Mouse (Mus musculus): Measurements from ENCODE around the gene Lmtk3. TPM values are rescaled to one million over a fixed set of nuclear protein-coding genes. Genes with fewer than 3 reads are reported as not detected.

Lmtk3 gene
- polyA plus RNA-seq, 1 experiment from 2014 or later, result 32.3 TPM

- Histone ChIP-seq H3K9ac (replicated peaks; ENCODE audit: low read depth, low read length) (no peak overlapping the region), H3K27ac (ENCODE audit: low read depth, low read length) (no peak overlapping the region), H3K4me3 (ENCODE audit: low read depth, low read length) (no peak overlapping the region), H3K27me3 (ENCODE audit: control insufficient read depth, insufficient read depth, low read length) (no peaks in the 10 kb centered on the region), H3K4me2 (ENCODE audit: low read depth, low read length) (no peak overlapping the region), H3K36me3 (ENCODE audit: control insufficient read depth, insufficient read depth, low read length) (no peaks in the 10 kb centered on the region; the same call in 1 of the 2 replicates), H3K9me3 (ENCODE audit: control insufficient read depth, low read length) (no peaks in the 10 kb centered on the region), H3K4me1 (ENCODE audit: control insufficient read depth, insufficient read depth, low read length) (no peaks in the 10 kb centered on the region)
- ATAC-seq (ENCODE audit: low read depth), result no peak
- WGBS, result 13% methylated on average over 6 of the region's 6 CpGs
These were observed 65.0 kb downstream of the Lmtk3 start for GRCm38 (mm10) chr7:45848447-45849027.

GRCm38 (mm10) chr7:45850661-45851060 is 67.1 kb downstream of the Lmtk3 start:
- H3K4me3 ChIP-seq (ENCODE audit: low read depth, low read length), result no peak overlapping the region
- H3K36me3 ChIP-seq (ENCODE audit: control insufficient read depth, insufficient read depth, low read length), result no peaks in the 10 kb centered on the region; the same call in 1 of the 2 replicates
- ATAC-seq (ENCODE audit: low read depth), result no peak
- H3K9me3 ChIP-seq (ENCODE audit: control insufficient read depth, low read length), result no peaks in the 10 kb centered on the region
- H3K4me2 ChIP-seq (ENCODE audit: low read depth, low read length), result no peak overlapping the region
- no peak overlapping the region for H3K27ac ChIP-seq (ENCODE audit: low read depth, low read length)
- WGBS, result 77% methylated on average over 3 of the region's 3 CpGs
- H3K27me3 ChIP-seq (ENCODE audit: control insufficient read depth, insufficient read depth, low read length), result no peaks in the 10 kb centered on the region
- no peak overlapping the region for H3K9ac ChIP-seq (replicated peaks; ENCODE audit: low read depth, low read length)
- H3K4me1 ChIP-seq (ENCODE audit: control insufficient read depth, insufficient read depth, low read length), result no peaks in the 10 kb centered on the region

GRCm38 (mm10) chr7:45853089-45853488 is 69.6 kb downstream of the Lmtk3 start:
- Histone ChIP-seq H3K36me3 (ENCODE audit: control insufficient read depth, insufficient read depth, low read length) (no peaks in the 10 kb centered on the region; the same call in 1 of the 2 replicates), H3K9ac (replicated peaks; ENCODE audit: low read depth, low read length) (no peak overlapping the region), H3K9me3 (ENCODE audit: control insufficient read depth, low read length) (no peaks in the 10 kb centered on the region), H3K27ac (ENCODE audit: low read depth, low read length) (no peak overlapping the region), H3K4me2 (ENCODE audit: low read depth, low read length) (no peak overlapping the region), H3K4me3 (ENCODE audit: low read depth, low read length) (no peak overlapping the region), H3K4me1 (ENCODE audit: control insufficient read depth, insufficient read depth, low read length) (0 out of 2 replicates have a peak, but pooled peaks cover 6% of the 10 kb centered on the region), H3K27me3 (ENCODE audit: control insufficient read depth, insufficient read depth, low read length) (peaks cover 7% of the 10 kb centered on the region; the same call in 1 of the 2 replicates)
- no peak for ATAC-seq (ENCODE audit: low read depth)
- 78% methylated on average over 12 of the region's 12 CpGs for WGBS

Other genes with a start within 250 kb of the Lmtk3 start
- 0.40 and 0.60 TPM in 2 replicates for gene Hsd17b14, start 228.8 kb upstream of the Lmtk3 start, polyA plus RNA-seq (2014; fragmentation: Nextera tagmentation; extraction: Ambion mirVana)
- gene Bcat2, start 213.6 kb upstream of the Lmtk3 start, polyA plus RNA-seq (2014; fragmentation: Nextera tagmentation; extraction: Ambion mirVana), result 15.8 and 19.2 TPM in 2 replicates
- gene Fgf21, start 168.2 kb upstream of the Lmtk3 start, polyA plus RNA-seq (2014; fragmentation: Nextera tagmentation; extraction: Ambion mirVana), result not detected in 2 replicates
- gene Fut1, start 166.4 kb upstream of the Lmtk3 start, polyA plus RNA-seq (2014; fragmentation: Nextera tagmentation; extraction: Ambion mirVana), result not detected in 2 replicates
- gene Izumo1, start 161.9 kb upstream of the Lmtk3 start, polyA plus RNA-seq (2014; fragmentation: Nextera tagmentation; extraction: Ambion mirVana), result not detected in 2 replicates
- gene Rasip1, start 156.2 kb upstream of the Lmtk3 start, polyA plus RNA-seq (2014; fragmentation: Nextera tagmentation; extraction: Ambion mirVana), result 12.8 and 14.2 TPM in 2 replicates
- 2.6 and 3.0 TPM in 2 replicates for gene Mamstr, start 143.8 kb upstream of the Lmtk3 start, polyA plus RNA-seq (2014; fragmentation: Nextera tagmentation; extraction: Ambion mirVana)
- 0.15 and 0.51 TPM in 2 replicates for gene Fut2, start 117.3 kb upstream of the Lmtk3 start, polyA plus RNA-seq (2014; fragmentation: Nextera tagmentation; extraction: Ambion mirVana)
- gene Ntn5, start 99.7 kb upstream of the Lmtk3 start, polyA plus RNA-seq (2014; fragmentation: Nextera tagmentation; extraction: Ambion mirVana), result 1.8 TPM in 1 of 2 replicates, not detected in the other
- gene Sec1, start 89.3 kb upstream of the Lmtk3 start, polyA plus RNA-seq (2014; fragmentation: Nextera tagmentation; extraction: Ambion mirVana), result 0.13 and 0.54 TPM in 2 replicates
- gene Car11, start 83.9 kb upstream of the Lmtk3 start, polyA plus RNA-seq (2014; fragmentation: Nextera tagmentation; extraction: Ambion mirVana), result 31.9 and 32.8 TPM in 2 replicates
- gene Dbp, start 78.7 kb upstream of the Lmtk3 start, polyA plus RNA-seq (2014; fragmentation: Nextera tagmentation; extraction: Ambion mirVana), result 2.5 and 2.6 TPM in 2 replicates
- 603 and 609 TPM in 2 replicates for gene Rpl18, start 68.3 kb upstream of the Lmtk3 start, polyA plus RNA-seq (2014; fragmentation: Nextera tagmentation; extraction: Ambion mirVana)
- 15.6 and 19.1 TPM in 2 replicates for gene Sphk2, start 65.7 kb upstream of the Lmtk3 start, polyA plus RNA-seq (2014; fragmentation: Nextera tagmentation; extraction: Ambion mirVana)
- gene Fam83e, start 62.5 kb upstream of the Lmtk3 start, polyA plus RNA-seq (2014; fragmentation: Nextera tagmentation; extraction: Ambion mirVana), result 0.17 and 0.24 TPM in 2 replicates
- not detected in 2 replicates for gene Spaca4, start 57.9 kb upstream of the Lmtk3 start, polyA plus RNA-seq (2014; fragmentation: Nextera tagmentation; extraction: Ambion mirVana)
- gene Sult2b1, start 931 bp downstream of the Lmtk3 start, polyA plus RNA-seq (2014; fragmentation: Nextera tagmentation; extraction: Ambion mirVana), result 6.8 and 9.7 TPM in 2 replicates
- 223 and 266 TPM in 2 replicates for gene Cyth2, start 30.8 kb downstream of the Lmtk3 start, polyA plus RNA-seq (2014; fragmentation: Nextera tagmentation; extraction: Ambion mirVana)
- 1.1 and 1.3 TPM in 2 replicates for gene Kcnj14, start 41.0 kb downstream of the Lmtk3 start, polyA plus RNA-seq (2014; fragmentation: Nextera tagmentation; extraction: Ambion mirVana)
- gene Grwd1, start 47.2 kb downstream of the Lmtk3 start, polyA plus RNA-seq (2014; fragmentation: Nextera tagmentation; extraction: Ambion mirVana), result 39.0 and 40.5 TPM in 2 replicates
- gene Kdelr1, start 89.0 kb downstream of the Lmtk3 start, polyA plus RNA-seq (2014; fragmentation: Nextera tagmentation; extraction: Ambion mirVana), result 67.9 and 98.6 TPM in 2 replicates
- gene Grin2d, start 94.6 kb downstream of the Lmtk3 start, polyA plus RNA-seq (2014; fragmentation: Nextera tagmentation; extraction: Ambion mirVana), result 3.4 and 4.3 TPM in 2 replicates
- 0.37 TPM in 1 of 2 replicates, not detected in the other for gene Syngr4, start 113.0 kb downstream of the Lmtk3 start, polyA plus RNA-seq (2014; fragmentation: Nextera tagmentation; extraction: Ambion mirVana)
- 4.0 and 4.8 TPM in 2 replicates for gene Tmem143, start 113.2 kb downstream of the Lmtk3 start, polyA plus RNA-seq (2014; fragmentation: Nextera tagmentation; extraction: Ambion mirVana)
- gene Emp3, start 137.7 kb downstream of the Lmtk3 start, polyA plus RNA-seq (2014; fragmentation: Nextera tagmentation; extraction: Ambion mirVana), result 5.3 and 36.4 TPM in 2 replicates
- gene Ccdc114, start 140.3 kb downstream of the Lmtk3 start, polyA plus RNA-seq (2014; fragmentation: Nextera tagmentation; extraction: Ambion mirVana), result 3.8 and 4.0 TPM in 2 replicates
- gene Abcc6, start 246.6 kb downstream of the Lmtk3 start, polyA plus RNA-seq (2014; fragmentation: Nextera tagmentation; extraction: Ambion mirVana), result 0.37 and 0.40 TPM in 2 replicates
- 26.0 and 28.5 TPM in 2 replicates for gene Nomo1, start 250.0 kb downstream of the Lmtk3 start, polyA plus RNA-seq (2014; fragmentation: Nextera tagmentation; extraction: Ambion mirVana)